Mouse (Mus musculus) gastrocnemius, postnatal 10 days (tissue): Measurements from ENCODE around the gene Rbm12. TPM values are rescaled to one million over a fixed set of nuclear protein-coding genes. Genes with fewer than 3 reads are reported as not detected.
"Not testable (repeated sequence)": the region's sequence is repeated elsewhere in the genome, so short reads cannot be mapped to it uniquely, and the experiment has no call there.

ENCODE experiments used
- DNase-seq: peaks from one replicate; pipeline ENCODE4 v3.0.0; 2021; ENCODE audit warnings: mixed read lengths
- long read RNA-seq, 2 experiments: library from polyadenylated mRNA; stranded (forward); transcript quantifications; one replicate each; pipeline ENCODE4 v2.0.0; 2021
- total RNA-seq, 2 experiments: library from RNA; stranded (reverse); gene quantifications; 2 replicates each; pipeline ENCODE4 v1.2.3; 2021

Rbm12 gene
- total RNA-seq: 10 to 100 TPM; 13.9 to 17.9 TPM
- long read RNA-seq, experiment 1, full-length matches to known transcripts: 9 of 13 reads
- long read RNA-seq, experiment 1, partial matches to known transcripts: 0 of 13 reads
- long read RNA-seq, experiment 1, other reads (novel, unspliced or antisense): 4 of 13 reads
- long read RNA-seq, experiment 2, full-length matches to known transcripts: 13 of 14 reads
- long read RNA-seq, experiment 2, partial matches to known transcripts: 0 of 14 reads
- long read RNA-seq, experiment 2, other reads (novel, unspliced or antisense): 1 of 14 reads

- DNase-seq: peak; percentile 94
These were observed at the start of gene Rbm12, which contains the start of gene Cpne1 for GRCm38 (mm10) chr2:156111358-156112079. TSS of gene Rbm12 (minus strand) at chr2:156111978. TSS of gene Cpne1 (minus strand) at chr2:156111965.

GRCm38 (mm10) chr2:156151538-156151937 lies 39.8 kb upstream of the Rbm12 start:
- DNase-seq: no peak

- DNase-seq: no peak
These were observed 35.6 kb upstream of the Rbm12 start for GRCm38 (mm10) chr2:156147316-156147915.

- no peak for DNase-seq
These were observed 34.7 kb upstream of the Rbm12 start for GRCm38 (mm10) chr2:156146272-156146989.

- no peak for DNase-seq
These were observed 33.8 kb upstream of the Rbm12 start for GRCm38 (mm10) chr2:156145486-156146130.

- peak; percentile 95 for DNase-seq
These were observed 32.4 kb upstream of the Rbm12 start, which contains the start of the genes Romo1 and Nfs1 for GRCm38 (mm10) chr2:156143953-156144724. TSS of gene Romo1 (plus strand) at chr2:156144039. TSS of gene Nfs1 (minus strand) at chr2:156144186.

GRCm38 (mm10) chr2:156143367-156143766 lies 31.6 kb upstream of the Rbm12 start:
- DNase-seq: no peak

GRCm38 (mm10) chr2:156142820-156143219 lies 31.0 kb upstream of the Rbm12 start:
- DNase-seq: no peak

- DNase-seq: no peak
These were observed 23.9 kb upstream of the Rbm12 start for GRCm38 (mm10) chr2:156135695-156136094.

- DNase-seq: no peak
These were observed 22.4 kb upstream of the Rbm12 start for GRCm38 (mm10) chr2:156134161-156134560.

GRCm38 (mm10) chr2:156126992-156127391 lies 15.2 kb upstream of the Rbm12 start, which contains the start of gene Gm28036:
TSS of gene Gm28036 (minus strand) at chr2:156127092.
- no peak for DNase-seq

- no peak for DNase-seq
These were observed 12.0 kb upstream of the Rbm12 start for GRCm38 (mm10) chr2:156123731-156124130.

GRCm38 (mm10) chr2:156119566-156119965 lies 7.8 kb upstream of the Rbm12 start:
- no peak for DNase-seq

- not testable (repeated sequence) for DNase-seq
These were observed 274 bp upstream of the Rbm12 start for GRCm38 (mm10) chr2:156112080-156112423.

- DNase-seq: no peak
These were observed 986 bp downstream of the Rbm12 start for GRCm38 (mm10) chr2:156110627-156111357.

- no peak for DNase-seq
These were observed 19.9 kb downstream of the Rbm12 start for GRCm38 (mm10) chr2:156091926-156092325.

- DNase-seq: no peak
These were observed 22.0 kb downstream of the Rbm12 start for GRCm38 (mm10) chr2:156089799-156090198.

- no peak for DNase-seq
These were observed 24.2 kb downstream of the Rbm12 start for GRCm38 (mm10) chr2:156087391-156088110.

- DNase-seq: no peak
These were observed 27.2 kb downstream of the Rbm12 start for GRCm38 (mm10) chr2:156084541-156084940.

GRCm38 (mm10) chr2:156080391-156080790 lies 31.4 kb downstream of the Rbm12 start:
- no peak for DNase-seq
